In genomic region chr2:181119952-181120351, GRCm38 (mm10) we compare ENCODE assay signal across 11 mouse cellular contexts. TPM values are rescaled to one million over a fixed set of nuclear protein-coding genes. Genes with fewer than 3 reads are reported as not detected.
DNase-seq lines count a peak whose midpoint lies in the region; ATAC-seq and TF ChIP-seq lines count a peak whose summit lies in the region.
"Had no signal": no experiment of that assay in that cellular context is flagged by ENCODE, and none has a peak within 500 bp of the region (broad histone marks: within the 10 kb centered on the region; RNA-seq: fewer than 3 reads in every experiment).

No protein-coding gene starts in this region.

- DNase-seq in neural tube, embryonic 10.5 days (ENCODE audit: extremely low spot score, low spot score): no peak
- peak; percentile 84 to 97 for DNase-seq in left cerebral cortex, postnatal 25 days (ENCODE audit: low spot score in 2 of 2)
- peak; percentile 92 for DNase-seq in telencephalon, adult 2 months (ENCODE audit: low read depth, low spot score)
- no peak for DNase-seq in kidney, postnatal 4 days
- DNase-seq in gastrocnemius, adult 2 months: no peak
- DNase-seq in adrenal gland, adult (ENCODE audit: inconsistent age in 2 of 2, low spot score in 1 of 2): no peak
- DNase-seq: spleen, adult 18-20 months had no signal

- H3K9me3 ChIP-seq in neural tube, embryonic 13.5 days: no peaks in the 10 kb centered on the region
- H3K9me3 ChIP-seq in hindbrain, embryonic 13.5 days: no peaks in the 10 kb centered on the region
- H3K9me3 ChIP-seq: embryonic facial prominence, embryonic 12.5 days; limb, embryonic 12.5 days had no signal

- TF ChIP-seq CTCF in gastrocnemius, adult 2 months (IDR thresholded peaks at IDR 0.05): no peak

- no peak overlapping the region for H3K27ac ChIP-seq in neural tube, embryonic 13.5 days (replicated peaks)
- peak overlapping the region; percentile 87 for H3K27ac ChIP-seq in hindbrain, embryonic 13.5 days
- no peak overlapping the region for H3K27ac ChIP-seq in gastrocnemius, adult 2 months
- H3K27ac ChIP-seq: embryonic facial prominence, embryonic 12.5 days; limb, embryonic 12.5 days had no signal

- H3K4me1 ChIP-seq in neural tube, embryonic 13.5 days (replicated peaks): peaks cover 79% of the 10 kb centered on the region
- peaks cover 94% of the 10 kb centered on the region for H3K4me1 ChIP-seq in hindbrain, embryonic 13.5 days (replicated peaks)
- H3K4me1 ChIP-seq: embryonic facial prominence, embryonic 12.5 days; limb, embryonic 12.5 days had no signal

- WGBS in neural tube, embryonic 13.5 days: 38% methylated on average over 10 of the region's 10 CpGs
- 30% methylated on average over 10 of the region's 10 CpGs for WGBS in hindbrain, embryonic 13.5 days

- H3K4me3 ChIP-seq in neural tube, embryonic 13.5 days: no peak overlapping the region
- no peak overlapping the region for H3K4me3 ChIP-seq in hindbrain, embryonic 13.5 days
- H3K4me3 ChIP-seq in gastrocnemius, adult 2 months: no peak overlapping the region
- H3K4me3 ChIP-seq: embryonic facial prominence, embryonic 12.5 days; limb, embryonic 12.5 days had no signal

- no peak overlapping the region for H3K4me2 ChIP-seq in neural tube, embryonic 13.5 days
- no peak overlapping the region for H3K4me2 ChIP-seq in hindbrain, embryonic 13.5 days
- H3K4me2 ChIP-seq: embryonic facial prominence, embryonic 12.5 days; limb, embryonic 12.5 days had no signal

- H3K27me3 ChIP-seq in neural tube, embryonic 13.5 days: no peaks in the 10 kb centered on the region
- no peaks in the 10 kb centered on the region for H3K27me3 ChIP-seq in hindbrain, embryonic 13.5 days

- ATAC-seq in neural tube, embryonic 13.5 days (ENCODE audit: low read depth): no peak
- no peak for ATAC-seq in hindbrain, embryonic 13.5 days (ENCODE audit: low FRiP score)

- H3K9ac ChIP-seq in neural tube, embryonic 13.5 days: 0 out of 2 replicates have a peak overlapping the region, but pooled peaks have one; percentile 22
- no peak overlapping the region for H3K9ac ChIP-seq in hindbrain, embryonic 13.5 days
- H3K9ac ChIP-seq: embryonic facial prominence, embryonic 12.5 days; limb, embryonic 12.5 days had no signal

- H3K36me3 ChIP-seq in neural tube, embryonic 13.5 days: no peaks in the 10 kb centered on the region
- H3K36me3 ChIP-seq in hindbrain, embryonic 13.5 days: no peaks in the 10 kb centered on the region
- H3K36me3 ChIP-seq: embryonic facial prominence, embryonic 12.5 days; limb, embryonic 12.5 days had no signal

- intact Hi-C loops in left cerebral cortex, postnatal 25 days (cut with DNase I): loop anchor here (1.0 to 2.0 kb wide), 2 partner anchors 13 to 36 kb away; no protein-coding TSS in a partner anchor
- intact Hi-C loops in gastrocnemius, adult 2 months (cut with DNase I): no loop called here

RNA-seq across cellular contexts. Expression of gene Kcnq2, which starts 15.1 kb away (rescaled TPM):
- 43.9 TPM in 2 replicates for polyA plus RNA-seq in neural tube, embryonic 13.5 days (2015; fragmentation: Nextera tagmentation; extraction: Ambion mirVana)
- polyA plus RNA-seq in hindbrain, embryonic 13.5 days (2015; fragmentation: Nextera tagmentation; extraction: Ambion mirVana): 50.0 and 53.9 TPM in 2 replicates
- 100 to 1,000 TPM; 227 to 240 TPM for total RNA-seq in left cerebral cortex, postnatal 25 days (2021)
- not detected for total RNA-seq in gastrocnemius, adult 2 months (2021)

RNA-seq across cellular contexts. Expression of gene Eef1a2, which starts 36.9 kb away (rescaled TPM):
- polyA plus RNA-seq in neural tube, embryonic 13.5 days (2015; fragmentation: Nextera tagmentation; extraction: Ambion mirVana): 7.7 and 8.9 TPM in 2 replicates
- polyA plus RNA-seq in hindbrain, embryonic 13.5 days (2015; fragmentation: Nextera tagmentation; extraction: Ambion mirVana): 6.4 and 6.7 TPM in 2 replicates
- total RNA-seq in left cerebral cortex, postnatal 25 days (2021): 1,000 to 10,000 TPM; 1,322 to 1,385 TPM
- total RNA-seq in gastrocnemius, adult 2 months (2021): 1,000 to 10,000 TPM; 2,005 to 2,177 TPM

Comparison
In these comparisons a context has a peak if more than half of its experiments do, and no peak if none do; other contexts are left out.
1. DNase-seq: peak in left cerebral cortex, postnatal 25 days (2 of 2) and telencephalon, adult 2 months (single experiment); none in neural tube, embryonic 10.5 days (single experiment), kidney, postnatal 4 days (0 of 2), gastrocnemius, adult 2 months (single experiment) and adrenal gland, adult (0 of 2).
2. RNA of gene Kcnq2, which starts 15.1 kb away (total RNA-seq): 227 to 240 TPM in left cerebral cortex, postnatal 25 days; not detected in gastrocnemius, adult 2 months; every median in the first group is over 100 times any median in the second.